Mouse (Mus musculus): ENCODE results near the gene Ctdspl. TPM values are rescaled to one million over a fixed set of nuclear protein-coding genes. Genes with fewer than 3 reads are reported as not detected.

Gene Ctdspl
- polyA plus RNA-seq, 1 experiment from 2014 or later = 5.6 TPM

DNA sequence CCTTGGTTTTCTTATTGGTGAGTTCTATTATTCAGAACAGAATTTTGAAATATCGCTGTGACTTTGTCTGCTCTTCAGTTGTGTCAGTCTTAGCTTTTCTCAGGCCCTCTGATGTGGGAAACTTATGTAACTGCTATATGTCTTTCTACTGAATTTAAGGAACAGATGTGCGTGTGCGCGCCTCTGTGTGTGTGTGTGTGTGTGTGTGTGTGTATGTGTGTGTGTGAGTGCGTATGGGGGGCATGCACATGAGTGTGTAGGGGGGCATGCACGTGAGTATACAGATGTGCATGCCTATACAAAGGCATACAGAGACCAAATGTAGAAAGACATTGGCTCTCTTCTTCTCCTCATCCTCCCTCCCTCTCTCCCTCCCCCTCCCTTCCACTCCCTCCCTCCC lies 71.0 kb downstream of the Ctdspl start:
- H3K4me2 ChIP-seq (replicated peaks) = no peak overlapping the region
- no peak for ATAC-seq (replicated peaks)
- H3K36me3 ChIP-seq = no peaks in the 10 kb centered on the region
- no peak overlapping the region for H3K9ac ChIP-seq (replicated peaks)
- H3K4me3 ChIP-seq = no peak overlapping the region
- H3K27ac ChIP-seq (replicated peaks) = no peak overlapping the region
- no peaks in the 10 kb centered on the region for H3K27me3 ChIP-seq
- 95% methylated on average over 6 of the region's 6 CpGs for WGBS
- no peaks in the 10 kb centered on the region; the same call in 1 of the 2 replicates for H3K4me1 ChIP-seq
- no peaks in the 10 kb centered on the region for H3K9me3 ChIP-seq

DNA sequence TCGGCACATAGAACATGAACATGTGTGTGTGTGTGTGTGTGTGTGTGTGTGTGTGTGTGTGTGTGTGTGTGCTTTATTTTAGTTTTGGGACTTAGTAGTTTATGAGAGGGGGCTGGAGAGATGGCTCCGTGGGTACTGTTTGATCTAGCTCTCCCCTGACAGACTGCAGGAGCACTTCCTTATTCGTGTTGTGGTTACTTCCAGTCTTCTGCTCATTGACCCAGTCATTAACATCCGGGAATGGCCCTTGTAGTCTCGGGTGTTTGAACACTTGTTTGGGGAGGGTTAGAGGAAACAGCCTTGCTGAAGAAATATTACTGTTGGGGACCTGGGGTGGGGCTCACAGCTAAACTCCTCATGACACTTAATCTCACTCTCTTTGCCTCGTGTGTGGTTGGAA lies 73.9 kb downstream of the Ctdspl start:
- H3K4me2 ChIP-seq (replicated peaks) = no peak overlapping the region
- H3K9ac ChIP-seq (replicated peaks) = no peak overlapping the region
- no peaks in the 10 kb centered on the region for H3K9me3 ChIP-seq
- ATAC-seq (replicated peaks) = no peak
- no peak overlapping the region for H3K4me3 ChIP-seq
- no peaks in the 10 kb centered on the region for H3K36me3 ChIP-seq
- WGBS = 70% methylated on average over 6 of the region's 6 CpGs
- no peaks in the 10 kb centered on the region for H3K27me3 ChIP-seq
- H3K4me1 ChIP-seq = peaks cover 4% of the 10 kb centered on the region; the same call in 1 of the 2 replicates
- no peak overlapping the region for H3K27ac ChIP-seq (replicated peaks)

DNA sequence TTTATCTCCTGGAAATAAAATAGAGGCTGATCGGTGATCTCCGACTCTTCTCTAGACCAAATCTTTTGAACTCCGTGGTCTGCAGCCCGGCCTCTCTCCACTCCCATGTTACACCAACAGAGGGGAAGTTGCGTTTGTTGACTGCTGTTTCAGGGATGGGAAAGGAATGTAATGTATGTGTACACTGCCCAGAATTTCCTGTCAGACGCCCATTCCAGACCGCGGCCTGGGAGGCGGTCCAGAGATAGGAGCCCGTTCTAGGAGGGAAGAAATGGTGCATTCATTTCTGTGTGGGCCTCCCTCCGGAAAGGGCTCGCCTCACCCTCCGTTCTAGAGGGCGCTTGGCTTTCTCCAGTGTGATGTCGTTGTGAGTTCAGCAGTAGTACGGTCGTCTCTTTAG lies 76.0 kb downstream of the Ctdspl start:
- no peaks in the 10 kb centered on the region for H3K36me3 ChIP-seq
- H3K4me1 ChIP-seq = peaks cover 4% of the 10 kb centered on the region
- H3K4me3 ChIP-seq = no peak overlapping the region
- no peak overlapping the region for H3K4me2 ChIP-seq (replicated peaks)
- no peaks in the 10 kb centered on the region for H3K27me3 ChIP-seq
- H3K27ac ChIP-seq (replicated peaks) = no peak overlapping the region
- no peaks in the 10 kb centered on the region for H3K9me3 ChIP-seq
- ATAC-seq (replicated peaks) = no peak
- H3K9ac ChIP-seq (replicated peaks) = no peak overlapping the region
- 90% methylated on average over 17 of the region's 17 CpGs for WGBS

DNA sequence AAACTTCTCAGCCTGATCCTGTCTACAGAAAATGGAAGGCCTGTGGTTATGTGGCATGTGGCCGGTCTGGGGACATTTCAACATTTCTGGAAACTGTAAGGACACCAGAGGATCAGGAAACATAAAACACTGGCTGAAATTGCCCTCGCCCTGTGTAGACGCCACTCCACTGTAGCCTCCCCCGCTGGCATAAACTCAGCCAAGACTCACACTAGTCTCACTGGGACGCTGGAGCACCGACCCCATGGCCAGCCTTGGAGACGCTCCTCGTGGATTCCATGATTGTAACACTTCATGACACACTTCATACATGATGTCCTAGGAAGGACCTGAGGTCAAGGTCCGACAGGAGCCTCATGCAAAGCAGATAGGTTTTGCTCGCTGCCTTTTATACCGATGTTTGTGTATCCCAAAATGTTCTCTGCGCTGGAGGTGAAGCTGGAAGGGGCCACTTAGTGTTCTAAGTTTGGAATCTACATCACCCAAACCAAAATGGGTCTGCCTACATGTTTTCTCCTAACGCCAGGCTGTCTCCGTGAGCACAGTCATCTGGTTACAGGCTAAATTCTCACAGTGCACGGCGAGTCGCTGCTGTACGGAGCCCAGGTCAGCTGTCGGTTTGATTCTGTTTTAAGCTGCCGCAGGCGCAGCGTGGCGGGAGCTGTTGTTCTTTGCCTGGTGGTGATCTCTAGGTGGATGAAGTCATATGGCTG lies 77.9 kb downstream of the Ctdspl start:
- Histone ChIP-seq H3K4me1 (peaks cover 4% of the 10 kb centered on the region), H3K27me3 (no peaks in the 10 kb centered on the region), H3K9me3 (no peaks in the 10 kb centered on the region), H3K4me3 (no peak overlapping the region), H3K36me3 (no peaks in the 10 kb centered on the region), H3K27ac (replicated peaks) (no peak overlapping the region), H3K9ac (replicated peaks) (no peak overlapping the region), H3K4me2 (replicated peaks) (no peak overlapping the region)
- ATAC-seq (replicated peaks) = no peak
- WGBS = 91% methylated on average over 23 of the region's 23 CpGs

- WGBS = 91% methylated on average over 16 of the region's 16 CpGs
- H3K9ac ChIP-seq (replicated peaks) = no peak overlapping the region
- ATAC-seq (replicated peaks) = no peak
- H3K4me2 ChIP-seq (replicated peaks) = no peak overlapping the region
- peaks cover 4% of the 10 kb centered on the region for H3K4me1 ChIP-seq
- no peak overlapping the region for H3K27ac ChIP-seq (replicated peaks)
- no peaks in the 10 kb centered on the region for H3K36me3 ChIP-seq
- H3K9me3 ChIP-seq = no peaks in the 10 kb centered on the region
- H3K27me3 ChIP-seq = no peaks in the 10 kb centered on the region
- no peak overlapping the region for H3K4me3 ChIP-seq
Measured at GRCm38 (mm10) chr9:119004703-119005076, 78.4 kb downstream of the Ctdspl start.

- Histone ChIP-seq H3K27ac (replicated peaks) (no peak overlapping the region), H3K27me3 (no peaks in the 10 kb centered on the region), H3K4me2 (replicated peaks) (no peak overlapping the region), H3K9me3 (no peaks in the 10 kb centered on the region), H3K9ac (replicated peaks) (no peak overlapping the region), H3K4me1 (peaks cover 4% of the 10 kb centered on the region), H3K4me3 (no peak overlapping the region), H3K36me3 (no peaks in the 10 kb centered on the region)
- no peak for ATAC-seq (replicated peaks)
- WGBS = 46% methylated on average over 15 of the region's 15 CpGs
Measured at GRCm38 (mm10) chr9:119005303-119006029, 79.2 kb downstream of the Ctdspl start.

- no peak overlapping the region for H3K4me2 ChIP-seq (replicated peaks)
- no peaks in the 10 kb centered on the region for H3K27me3 ChIP-seq
- H3K4me3 ChIP-seq = no peak overlapping the region
- no peak overlapping the region for H3K9ac ChIP-seq (replicated peaks)
- H3K36me3 ChIP-seq = no peaks in the 10 kb centered on the region
- H3K9me3 ChIP-seq = no peaks in the 10 kb centered on the region
- H3K27ac ChIP-seq (replicated peaks) = no peak overlapping the region
- ATAC-seq (replicated peaks) = no peak
- peaks cover 4% of the 10 kb centered on the region for H3K4me1 ChIP-seq
- WGBS = 89% methylated on average over 10 of the region's 10 CpGs
Measured at GRCm38 (mm10) chr9:119007266-119007665, 81.0 kb downstream of the Ctdspl start.

DNA sequence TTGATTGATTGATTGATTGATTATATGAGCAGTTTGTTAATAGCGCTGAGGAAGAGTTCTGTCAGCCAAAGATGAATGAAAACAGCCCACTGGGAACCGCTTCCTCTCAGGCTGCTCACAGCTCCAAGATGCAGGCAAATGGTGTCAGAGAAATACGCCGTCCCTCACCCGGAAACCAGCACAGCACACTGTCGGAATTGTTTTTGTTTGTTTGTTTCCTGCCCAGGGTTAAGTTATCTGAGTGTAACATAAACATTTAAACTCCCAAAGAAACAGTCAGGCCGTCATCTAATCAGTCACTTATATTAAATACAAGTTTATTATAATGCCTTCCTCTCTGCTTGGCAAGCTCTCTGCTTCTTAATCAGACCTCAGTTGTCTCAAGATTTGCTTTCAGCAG lies 82.6 kb downstream of the Ctdspl start:
- Histone ChIP-seq H3K9me3 (no peaks in the 10 kb centered on the region), H3K9ac (replicated peaks) (no peak overlapping the region), H3K27ac (replicated peaks) (no peak overlapping the region), H3K4me1 (peaks cover 4% of the 10 kb centered on the region), H3K4me3 (no peak overlapping the region), H3K36me3 (no peaks in the 10 kb centered on the region), H3K27me3 (no peaks in the 10 kb centered on the region), H3K4me2 (replicated peaks) (no peak overlapping the region)
- 74% methylated on average over 7 of the region's 7 CpGs for WGBS
- ATAC-seq (replicated peaks) = no peak

GRCm38 (mm10) chr9:119010156-119010710 lies 84.0 kb downstream of the Ctdspl start:
- Histone ChIP-seq H3K9ac (replicated peaks) (no peak overlapping the region), H3K36me3 (0 out of 2 replicates have a peak, but pooled peaks cover 5% of the 10 kb centered on the region), H3K9me3 (no peaks in the 10 kb centered on the region), H3K4me3 (no peak overlapping the region), H3K4me1 (no peaks in the 10 kb centered on the region; the same call in 1 of the 2 replicates), H3K27me3 (no peaks in the 10 kb centered on the region), H3K27ac (replicated peaks) (no peak overlapping the region), H3K4me2 (replicated peaks) (no peak overlapping the region)
- 88% methylated on average over 13 of the region's 13 CpGs for WGBS
- no peak for ATAC-seq (replicated peaks)

DNA sequence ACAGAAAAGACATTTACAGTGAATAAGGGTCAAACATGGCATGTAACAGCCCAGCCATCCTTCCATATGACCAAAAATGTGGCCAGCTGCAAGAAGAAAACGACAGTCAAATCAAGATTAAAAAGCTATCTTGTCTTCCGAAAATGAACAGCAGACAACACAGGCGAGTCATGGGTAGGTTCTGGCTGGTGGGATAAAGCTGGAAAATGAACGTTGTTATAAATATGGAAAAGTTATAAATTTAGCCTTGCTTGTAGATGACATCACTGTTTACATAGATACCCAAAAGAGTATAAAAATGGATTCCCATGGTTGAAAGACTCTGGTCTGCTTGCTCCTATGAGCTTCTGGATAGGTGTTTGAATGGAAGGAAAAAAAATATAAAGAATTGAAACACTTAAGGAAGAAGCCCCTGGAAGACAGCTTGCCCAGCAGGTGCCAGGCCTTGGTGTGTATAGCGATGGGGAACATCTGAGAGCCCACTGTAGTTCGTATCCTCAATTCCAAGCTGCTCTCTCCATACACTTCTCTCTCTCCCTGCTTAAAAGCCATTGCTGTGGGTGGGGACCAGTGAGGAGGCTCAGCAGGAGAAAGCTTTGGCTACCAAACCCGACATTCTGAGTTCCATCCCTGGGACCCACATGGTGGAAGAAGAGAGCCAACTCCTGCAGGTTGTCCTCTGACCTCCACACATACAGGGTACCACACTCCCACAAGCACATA lies 90.7 kb downstream of the Ctdspl start:
- Histone ChIP-seq H3K27me3 (no peaks in the 10 kb centered on the region), H3K9me3 (no peaks in the 10 kb centered on the region), H3K9ac (replicated peaks) (no peak overlapping the region), H3K4me3 (no peak overlapping the region), H3K36me3 (peaks cover 9% of the 10 kb centered on the region), H3K4me2 (replicated peaks) (no peak overlapping the region), H3K27ac (replicated peaks) (no peak overlapping the region), H3K4me1 (no peaks in the 10 kb centered on the region)
- 84% methylated on average over 7 of the region's 7 CpGs for WGBS
- ATAC-seq (replicated peaks) = no peak

- Histone ChIP-seq H3K27me3 (no peaks in the 10 kb centered on the region), H3K9me3 (no peaks in the 10 kb centered on the region), H3K4me1 (no peaks in the 10 kb centered on the region), H3K4me2 (replicated peaks) (no peak overlapping the region), H3K4me3 (no peak overlapping the region), H3K9ac (replicated peaks) (no peak overlapping the region), H3K36me3 (peaks cover 4% of the 10 kb centered on the region), H3K27ac (replicated peaks) (no peak overlapping the region)
- 73% methylated on average over 7 of the region's 7 CpGs for whole genome bisulfite sequencing
- no peak for ATAC-seq (replicated peaks)
Measured at GRCm38 (mm10) chr9:119021731-119022130, 95.5 kb downstream of the Ctdspl start.

DNA sequence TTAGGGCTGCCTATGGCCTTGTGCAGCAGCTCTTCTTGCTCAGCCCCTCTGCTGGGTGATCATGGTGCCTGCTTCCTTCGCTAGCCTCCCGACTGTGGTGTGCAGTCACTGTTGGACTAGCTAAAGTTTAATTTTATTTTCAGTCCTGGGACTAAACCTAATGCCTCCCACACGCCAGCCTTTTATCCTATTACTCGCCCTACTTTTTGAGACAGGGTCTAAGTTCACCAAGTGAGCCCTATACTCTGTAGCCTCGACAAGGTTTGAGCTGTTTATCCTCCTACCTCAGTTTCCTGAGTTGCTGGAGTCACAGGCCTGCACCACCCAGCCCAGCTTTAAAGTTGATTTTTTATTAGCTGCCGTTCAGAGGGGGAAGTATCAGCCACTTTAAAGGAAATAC lies 99.0 kb downstream of the Ctdspl start:
- 85% methylated on average over 6 of the region's 6 CpGs for WGBS
- Histone ChIP-seq H3K27ac (replicated peaks) (no peak overlapping the region), H3K4me3 (no peak overlapping the region), H3K9me3 (no peaks in the 10 kb centered on the region), H3K4me2 (replicated peaks) (no peak overlapping the region), H3K9ac (replicated peaks) (no peak overlapping the region), H3K4me1 (no peaks in the 10 kb centered on the region), H3K36me3 (0 out of 2 replicates have a peak, but pooled peaks cover 2% of the 10 kb centered on the region), H3K27me3 (no peaks in the 10 kb centered on the region)
- ATAC-seq (replicated peaks) = no peak
